Mouse (Mus musculus) colon, adult 2 months (tissue): ENCODE results near the gene Gm14525. TPM values are rescaled to one million over a fixed set of nuclear protein-coding genes. Genes with fewer than 3 reads are reported as not detected.

Source experiments
- polyA plus RNA-seq: library from polyadenylated mRNA; depleted of rRNA; stranded (reverse); fragments of >200 nt; gene quantifications from 2 replicates; pipeline ENCODE4 v1.2.3, GENCODE M21; 2012; rRNA removed

The Gm14525 gene
- not detected in 2 replicates for polyA plus RNA-seq

DNA sequence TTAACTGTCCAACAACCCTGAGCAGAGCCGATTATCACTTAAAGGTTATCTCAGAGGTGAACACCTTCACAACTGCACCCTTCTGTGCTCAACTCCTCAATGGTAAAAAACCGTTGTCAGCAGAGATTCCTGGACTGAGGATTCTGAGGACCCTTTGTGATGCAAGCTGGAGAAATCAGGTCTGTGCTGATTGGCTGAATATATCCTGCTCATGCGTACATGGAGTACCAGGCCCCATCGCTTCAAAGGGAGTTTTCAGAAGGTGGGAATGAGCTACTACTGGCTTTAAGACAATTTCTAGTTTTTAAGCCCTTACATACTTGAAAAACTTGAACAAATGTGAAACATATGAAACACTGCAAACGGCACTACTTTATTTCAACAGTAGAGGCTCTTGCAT lies at the start of gene Gm14525:
Gene Gm14525 (minus strand): TSS at position 101 of the 400 bp plus-strand sequence.

Other genes starting within 250 kb of the Gm14525 start
- gene Slx, start 157.1 kb downstream of the Gm14525 start, polyA plus RNA-seq: not detected in 2 replicates
- not detected in 2 replicates for gene Gm6121, start 233.1 kb upstream of the Gm14525 start, polyA plus RNA-seq